Mouse (Mus musculus): ENCODE data around the gene Scn1a.

The Scn1a gene

GRCm38 (mm10) chr2:66440711-66441110, at the start of gene Scn1a:
Gene Scn1a, minus strand, starts transcription at chr2:66440840.
- in situ Hi-C loops (cut with MboI, MseI) = no loop called here

- in situ Hi-C loops (cut with MboI, MseI) = loop anchor here (25.0 kb wide), 1 partner anchor 959 kb away; the partner anchor contains the start of genes Gm26727 and Xirp2
Observed at GRCm38 (mm10) chr2:66478395-66478794, 37.8 kb upstream of the Scn1a start.

GRCm38 (mm10) chr2:66473181-66473822, 32.7 kb upstream of the Scn1a start:
- in situ Hi-C loops (cut with MboI, MseI) = no loop called here

- in situ Hi-C loops (cut with MboI, MseI) = no loop called here
Observed at GRCm38 (mm10) chr2:66465484-66465883, 24.8 kb upstream of the Scn1a start.

GRCm38 (mm10) chr2:66464874-66465458, 24.3 kb upstream of the Scn1a start:
- in situ Hi-C loops (cut with MboI, MseI) = no loop called here

GRCm38 (mm10) chr2:66463916-66464315, 23.3 kb upstream of the Scn1a start:
- in situ Hi-C loops (cut with MboI, MseI) = no loop called here

- in situ Hi-C loops (cut with MboI, MseI) = no loop called here
Observed at GRCm38 (mm10) chr2:66462458-66462857, 21.8 kb upstream of the Scn1a start.

- in situ Hi-C loops (cut with MboI, MseI) = no loop called here
Observed at GRCm38 (mm10) chr2:66439764-66440471, 722 bp downstream of the Scn1a start.

- in situ Hi-C loops (cut with MboI, MseI) = no loop called here
Observed at GRCm38 (mm10) chr2:66436286-66436685, 4.4 kb downstream of the Scn1a start.

- in situ Hi-C loops (cut with MboI, MseI) = no loop called here
Observed at GRCm38 (mm10) chr2:66409740-66410290, 30.8 kb downstream of the Scn1a start.

GRCm38 (mm10) chr2:66408899-66409739, 31.5 kb downstream of the Scn1a start:
- in situ Hi-C loops (cut with MboI, MseI) = no loop called here

- in situ Hi-C loops (cut with MboI, MseI) = no loop called here
Observed at GRCm38 (mm10) chr2:66408456-66408855, 32.2 kb downstream of the Scn1a start.

- in situ Hi-C loops (cut with MboI, MseI) = no loop called here
Observed at GRCm38 (mm10) chr2:66392586-66392985, 48.1 kb downstream of the Scn1a start.

- in situ Hi-C loops (cut with MboI, MseI) = no loop called here
Observed at GRCm38 (mm10) chr2:66367957-66368356, 72.7 kb downstream of the Scn1a start.

GRCm38 (mm10) chr2:66350590-66350989, 90.0 kb downstream of the Scn1a start:
- in situ Hi-C loops (cut with MboI, MseI) = loop anchor here (10.0 kb wide), 1 partner anchor 1274 kb away; no protein-coding TSS in a partner anchor

- in situ Hi-C loops (cut with MboI, MseI) = no loop called here
Observed at GRCm38 (mm10) chr2:66346622-66347021, 94.0 kb downstream of the Scn1a start.

GRCm38 (mm10) chr2:66346181-66346580, 94.5 kb downstream of the Scn1a start:
- in situ Hi-C loops (cut with MboI, MseI) = no loop called here

GRCm38 (mm10) chr2:66337406-66337805, 103.2 kb downstream of the Scn1a start:
- in situ Hi-C loops (cut with MboI, MseI) = no loop called here

GRCm38 (mm10) chr2:66336396-66336795, 104.2 kb downstream of the Scn1a start:
- in situ Hi-C loops (cut with MboI, MseI) = no loop called here

GRCm38 (mm10) chr2:66272551-66272950, 168.1 kb downstream of the Scn1a start:
- in situ Hi-C loops (cut with MboI, MseI) = loop anchor here (5.0 kb wide), 1 partner anchor 130 kb away; no protein-coding TSS in a partner anchor
